Mouse (Mus musculus): ENCODE data around the gene Clspn.

Gene Clspn

DNA sequence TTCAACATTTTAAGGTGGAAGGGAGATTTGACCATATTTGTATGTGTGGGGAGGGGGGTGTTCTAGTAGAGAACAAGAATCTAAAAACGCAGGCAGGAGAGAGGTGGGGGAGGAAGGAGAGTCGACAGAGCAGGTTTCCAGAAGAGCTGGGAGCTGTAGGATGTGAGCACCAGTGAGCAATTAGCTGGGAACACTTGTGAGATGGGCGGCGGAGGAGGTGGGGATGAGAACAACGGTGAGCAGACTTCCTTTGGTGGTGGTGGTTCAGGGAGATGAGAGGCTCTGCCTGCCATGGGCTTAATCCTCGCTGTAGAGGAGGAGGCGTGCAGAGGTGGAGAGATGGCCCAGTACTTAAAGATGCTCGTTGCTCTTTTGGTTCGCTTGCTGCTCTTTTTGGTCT lies 85.2 kb downstream of the Clspn start:
- no peak for DNase-seq

Data from right cerebral cortex, postnatal 4 days (tissue).